Mouse (Mus musculus) thymus, adult 2 months (tissue): ENCODE data around the gene Neurod2. TPM values are rescaled to one million over a fixed set of nuclear protein-coding genes. Genes with fewer than 3 reads are reported as not detected.

Source experiments
- DNase-seq: peaks from one replicate; pipeline ENCODE4 v3.0.0; 2021
- H3K27ac ChIP-seq: fragments of 200-500 bp; 2 replicates; pipeline ENCODE4 v1.5.1; 2012; ENCODE audit warnings: low read length, control low read depth; ENCODE audit not compliant: control insufficient read depth, insufficient read depth
- H3K27me3 ChIP-seq: fragments of 200-500 bp; 2 replicates; pipeline ENCODE4 v1.6.1; 2012; ENCODE audit warnings: mild to moderate bottlenecking, low read length, moderate library complexity, mixed read lengths; ENCODE audit not compliant: control insufficient read depth, insufficient read depth
- H3K36me3 ChIP-seq: fragments of 200-500 bp; 2 replicates; pipeline ENCODE4 v1.6.1; 2012; ENCODE audit warnings: mild to moderate bottlenecking, low read length, moderate library complexity; ENCODE audit not compliant: control insufficient read depth, insufficient read depth
- H3K4me1 ChIP-seq: fragments of 200-500 bp; replicated peaks from 2 replicates; pipeline ENCODE4 v1.6.1; 2012; ENCODE audit warnings: low read length; ENCODE audit not compliant: control insufficient read depth, insufficient read depth
- H3K4me3 ChIP-seq: fragments of 200-500 bp; 2 replicates; pipeline ENCODE4 v1.5.1; 2012; ENCODE audit warnings: mild to moderate bottlenecking, low read length, control low read depth, moderate library complexity; ENCODE audit not compliant: control insufficient read depth, insufficient read depth
- CTCF ChIP-seq: fragments of 200-500 bp; IDR thresholded peaks from 2 replicates; pipeline ENCODE4 v1.5.1; 2012; ENCODE audit warnings: mild to moderate bottlenecking, control low read depth, low read length, moderate library complexity, borderline replicate concordance; ENCODE audit not compliant: control insufficient read depth, poor library complexity, insufficient read depth; ENCODE audit errors: extremely low read depth
- POLR2A ChIP-seq: fragments of 200-500 bp; IDR thresholded peaks from 2 replicates; pipeline ENCODE4 v1.6.1; 2012; ENCODE audit warnings: mild to moderate bottlenecking, low read length, control low read depth, moderate library complexity; ENCODE audit not compliant: control insufficient read depth, poor library complexity, insufficient read depth; ENCODE audit errors: extremely low read depth
- WGBS: fragments of 180-500 bp; shearing (Covaris S2); methylation state at CpG from one replicate; pipeline ENCODE4 v1.1.7; 2018; 5-methylcytosine and 5-hydroxymethylcytosine counted together
- polyA plus RNA-seq: library from polyadenylated mRNA; depleted of rRNA; stranded (reverse); fragments of >200 nt; gene quantifications from 2 replicates; pipeline ENCODE4 v1.2.3, GENCODE M21; 2012

Gene Neurod2
- polyA plus RNA-seq, 1 experiment = 0.12 TPM

GRCm38 (mm10) chr11:98296277-98296676 is 33.2 kb downstream of the Neurod2 start:
- peak; percentile 14 for DNase-seq
- H3K27ac ChIP-seq = no peak overlapping the region
- WGBS = 21% methylated on average over 5 of the region's 5 CpGs
- H3K36me3 ChIP-seq = no peaks in the 10 kb centered on the region
- TF ChIP-seq CTCF (peak; percentile 73; the same call in 1 of the 2 replicates), POLR2A (no peak)
- no peaks in the 10 kb centered on the region; the same call in 1 of the 2 replicates for H3K4me1 ChIP-seq
- peaks cover 17% of the 10 kb centered on the region for H3K27me3 ChIP-seq
- H3K4me3 ChIP-seq = no peak overlapping the region

GRCm38 (mm10) chr11:98295013-98295585 is 34.3 kb downstream of the Neurod2 start:
- Histone ChIP-seq H3K4me3 (peak overlapping the region; percentile 22), H3K4me1 (no peaks in the 10 kb centered on the region; the same call in 1 of the 2 replicates), H3K36me3 (no peaks in the 10 kb centered on the region), H3K27me3 (peaks cover 17% of the 10 kb centered on the region), H3K27ac (no peak overlapping the region)
- TF ChIP-seq CTCF (0 out of 2 replicates have a peak, but pooled peaks have one; percentile 18), POLR2A (no peak)
- DNase-seq = no peak
- WGBS = 16% methylated on average over 9 of the region's 9 CpGs

GRCm38 (mm10) chr11:98294188-98295012 is 35.0 kb downstream of the Neurod2 start:
- Histone ChIP-seq H3K27me3 (peaks cover 17% of the 10 kb centered on the region), H3K4me3 (peak overlapping the region; percentile 22), H3K4me1 (no peaks in the 10 kb centered on the region; the same call in 1 of the 2 replicates), H3K36me3 (no peaks in the 10 kb centered on the region), H3K27ac (no peak overlapping the region)
- whole genome bisulfite sequencing = 2% methylated on average over 58 of the region's 58 CpGs
- no peak for TF ChIP-seq CTCF
- TF ChIP-seq POLR2A = no peak
- DNase-seq = peak; percentile 22

GRCm38 (mm10) chr11:98293070-98293469 is 36.4 kb downstream of the Neurod2 start:
- no peak for DNase-seq
- H3K27ac ChIP-seq = no peak overlapping the region
- peaks cover 16% of the 10 kb centered on the region for H3K27me3 ChIP-seq
- no peak overlapping the region for H3K4me3 ChIP-seq
- no peaks in the 10 kb centered on the region for H3K36me3 ChIP-seq
- no peak for TF ChIP-seq POLR2A
- TF ChIP-seq CTCF = no peak
- WGBS = 56% methylated on average over 2 of the region's 2 CpGs
- no peaks in the 10 kb centered on the region; the same call in 1 of the 2 replicates for H3K4me1 ChIP-seq

- TF ChIP-seq CTCF = no peak
- TF ChIP-seq POLR2A = no peak
- Histone ChIP-seq H3K4me1 (no peaks in the 10 kb centered on the region; the same call in 1 of the 2 replicates), H3K4me3 (no peak overlapping the region), H3K36me3 (no peaks in the 10 kb centered on the region), H3K27ac (no peak overlapping the region), H3K27me3 (peaks cover 13% of the 10 kb centered on the region)
- DNase-seq = no peak
- 67% methylated on average over 2 of the region's 2 CpGs for WGBS
These were observed 38.5 kb downstream of the Neurod2 start for GRCm38 (mm10) chr11:98290906-98291305.

GRCm38 (mm10) chr11:98289873-98290272 is 39.6 kb downstream of the Neurod2 start:
- WGBS = 80% methylated on average over 13 of the region's 13 CpGs

More at GRCm38 (mm10) chr11:98289873-98290272, 39.6 kb downstream of the Neurod2 start:
- H3K4me3 ChIP-seq = no peak overlapping the region
- no peak for DNase-seq
- peaks cover 5% of the 10 kb centered on the region for H3K27me3 ChIP-seq
- H3K27ac ChIP-seq = no peak overlapping the region
- TF ChIP-seq CTCF (no peak), POLR2A (no peak)
- H3K36me3 ChIP-seq = no peaks in the 10 kb centered on the region
- H3K4me1 ChIP-seq = no peaks in the 10 kb centered on the region; the same call in 1 of the 2 replicates
